Comparison of ENCODE assay signal across 7 mouse cellular contexts in the genomic region with DNA sequence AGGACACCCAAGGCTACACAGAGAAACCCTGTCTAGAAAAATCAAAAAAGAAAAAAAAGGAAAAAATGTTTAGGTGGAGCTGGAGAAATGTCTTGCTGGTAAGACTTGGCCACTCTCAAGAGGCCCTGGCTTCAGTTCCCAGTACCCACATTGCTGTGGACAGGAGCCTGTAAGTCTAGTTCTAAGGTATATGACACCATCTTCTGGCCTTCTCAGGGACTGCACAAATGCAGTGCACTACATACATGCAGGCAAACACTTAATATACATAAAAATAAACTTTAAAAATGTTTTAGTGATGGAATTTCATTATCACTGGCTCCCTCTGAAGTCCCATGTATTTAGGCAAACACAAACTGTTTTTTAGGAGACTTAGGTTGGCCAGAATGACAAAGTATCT.
DNase-seq lines count a peak whose midpoint lies in the region; ATAC-seq and TF ChIP-seq lines count a peak whose summit lies in the region.

No protein-coding gene starts in this region.

- no peaks in the 10 kb centered on the region; the same call in 1 of the 2 replicates for H3K79me2 ChIP-seq in liver, adult 2 months (ENCODE audit: control insufficient read depth, insufficient read depth, low read length)

- H3K9ac ChIP-seq in liver, adult 2 months (ENCODE audit: low read depth, low read length): no peak overlapping the region
- H3K9ac ChIP-seq in hindbrain, postnatal 0 days (replicated peaks; ENCODE audit: low read length): no peak overlapping the region
- H3K9ac ChIP-seq in neural tube, embryonic 14.5 days (replicated peaks; ENCODE audit: low read depth, low read length): no peak overlapping the region

- H3K27ac ChIP-seq in liver, adult 2 months (replicated peaks; ENCODE audit: insufficient read depth, low read depth, low read length): no peak overlapping the region
- peak overlapping the region; percentile 55 for H3K27ac ChIP-seq in cortical plate, adult 2 months (ENCODE audit: insufficient read depth, low read length)
- H3K27ac ChIP-seq in hindbrain, postnatal 0 days: peak overlapping the region; percentile 94
- peak overlapping the region; percentile 86 for H3K27ac ChIP-seq in neural tube, embryonic 14.5 days (ENCODE audit: low read depth, low read length)

- TF ChIP-seq POLR2A in liver, adult 2 months (IDR thresholded peaks at IDR 0.05; ENCODE audit: extremely low read depth, insufficient read depth, low read length): no peak
- TF ChIP-seq POLR2A in cortical plate, adult 2 months (IDR thresholded peaks at IDR 0.05; ENCODE audit: extremely low read depth, insufficient read depth, low read length): no peak

- TF ChIP-seq CTCF in liver, adult 2 months (IDR thresholded peaks at IDR 0.05; ENCODE audit: low read depth, low read length): 0 out of 2 replicates have a peak, but pooled peaks have one; percentile 13
- no peak for TF ChIP-seq CTCF in cortical plate, adult 2 months (IDR thresholded peaks at IDR 0.05; ENCODE audit: extremely low read depth, insufficient read depth, low read length)
- TF ChIP-seq CTCF in hindbrain, postnatal 0 days (IDR thresholded peaks at IDR 0.05; ENCODE audit: low read depth): peak; percentile 27

- no peaks in the 10 kb centered on the region for H3K36me3 ChIP-seq in liver, adult 2 months (ENCODE audit: control insufficient read depth, insufficient read depth, low read length)
- H3K36me3 ChIP-seq in hindbrain, postnatal 0 days (ENCODE audit: insufficient read depth, low read length): no peaks in the 10 kb centered on the region
- H3K36me3 ChIP-seq in neural tube, embryonic 14.5 days (ENCODE audit: control insufficient read depth, insufficient read depth, low read length): no peaks in the 10 kb centered on the region

- DNase-seq in liver, adult 2 months (ENCODE audit: extremely low read depth, low read depth, low spot score): no peak
- DNase-seq in liver: no peak
- no peak for DNase-seq in hindbrain, postnatal 0 days (ENCODE audit: low spot score)
- DNase-seq in spleen, postnatal 10 days (ENCODE audit: low spot score in 2 of 2): no peak

- H3K9me3 ChIP-seq in hindbrain, postnatal 0 days (ENCODE audit: low read length): no peaks in the 10 kb centered on the region
- no peaks in the 10 kb centered on the region for H3K9me3 ChIP-seq in neural tube, embryonic 14.5 days (ENCODE audit: control insufficient read depth, low read length)

- H3K4me1 ChIP-seq in liver, adult 2 months (ENCODE audit: control insufficient read depth, insufficient read depth, low read length): peaks cover 7% of the 10 kb centered on the region
- H3K4me1 ChIP-seq in cortical plate, adult 2 months (ENCODE audit: control insufficient read depth, insufficient read depth, low read length): peaks cover 20% of the 10 kb centered on the region
- peaks cover 21% of the 10 kb centered on the region; the same call in 1 of the 2 replicates for H3K4me1 ChIP-seq in hindbrain, postnatal 0 days (ENCODE audit: insufficient read depth, low read length)
- H3K4me1 ChIP-seq in neural tube, embryonic 14.5 days (ENCODE audit: control insufficient read depth, insufficient read depth, low read length): peaks cover 28% of the 10 kb centered on the region

- H3K4me2 ChIP-seq in hindbrain, postnatal 0 days (ENCODE audit: low read depth, low read length): no peak overlapping the region
- H3K4me2 ChIP-seq in neural tube, embryonic 14.5 days (ENCODE audit: low read depth, low read length): no peak overlapping the region

- ATAC-seq in hindbrain, postnatal 0 days: no peak
- ATAC-seq in neural tube, embryonic 14.5 days (ENCODE audit: low read depth): no peak
- ATAC-seq in inflammation-experienced regulatory T-cells, adult 6 months: no peak

- no peaks in the 10 kb centered on the region for H3K27me3 ChIP-seq in liver, adult 2 months (ENCODE audit: control insufficient read depth, insufficient read depth, low read length)
- H3K27me3 ChIP-seq in hindbrain, postnatal 0 days (ENCODE audit: insufficient read depth, low read length): no peaks in the 10 kb centered on the region
- no peaks in the 10 kb centered on the region for H3K27me3 ChIP-seq in neural tube, embryonic 14.5 days (ENCODE audit: control insufficient read depth, insufficient read depth, low read length)

- H3K4me3 ChIP-seq in liver, adult 2 months (ENCODE audit: insufficient read depth, low read depth, low read length): no peak overlapping the region
- H3K4me3 ChIP-seq in cortical plate, adult 2 months (ENCODE audit: insufficient read depth, low read length): no peak overlapping the region
- no peak overlapping the region for H3K4me3 ChIP-seq in hindbrain, postnatal 0 days (ENCODE audit: low read length)
- no peak overlapping the region for H3K4me3 ChIP-seq in neural tube, embryonic 14.5 days (ENCODE audit: low read depth, low read length)
